Mouse (Mus musculus) neural tube, embryonic 13.5 days (tissue): ENCODE data around the gene Itga4. TPM values are rescaled to one million over a fixed set of nuclear protein-coding genes. Genes with fewer than 3 reads are reported as not detected.

Source experiments
- polyA plus RNA-seq: library from polyadenylated mRNA; unstranded; fragments of >200 nt; fragmentation: Nextera tagmentation; extraction: Ambion mirVana; gene quantifications from 2 replicates; pipeline ENCODE4 v1.2.1, GENCODE M21; 2015

The Itga4 gene
- polyA plus RNA-seq, 1 experiment from 2014 or later = 5.4 TPM

Other genes with a start within 250 kb of the Itga4 start
- gene Neurod1, start 201.3 kb downstream of the Itga4 start, polyA plus RNA-seq = 29.7 and 36.7 TPM in 2 replicates
- gene Cerkl, start 201.4 kb downstream of the Itga4 start, polyA plus RNA-seq = 2.0 and 2.3 TPM in 2 replicates